Mouse (Mus musculus) gastrocnemius, postnatal 25 days (tissue): Measurements from ENCODE around the gene Sp6. TPM values are rescaled to one million over a fixed set of nuclear protein-coding genes. Genes with fewer than 3 reads are reported as not detected.

Experiments used
- DNase-seq: peaks from one replicate; pipeline ENCODE4 v3.0.0; 2022
- microRNA-seq, 2 experiments: library from miRNA; unstranded; fragments of <30 nt; microRNA quantifications; one replicate each; pipeline ENCODE4 v1.2.0; 2021; ENCODE audit warnings: borderline replicate concordance in 2 of 2
- total RNA-seq, 2 experiments: library from RNA; stranded (reverse); gene quantifications; 1 replicate in 1 of 2; 2 replicates in 1 of 2; pipeline ENCODE4 v1.2.3; 2021

Sp6 gene
- total RNA-seq, 2 experiments from 2014 or later: 0.10 TPM; not detected in 1

GRCm38 (mm10) chr11:97063274-97063920, 50.2 kb downstream of the Sp6 start:
- DNase-seq: no peak

- DNase-seq: no peak
These were observed 50.7 kb downstream of the Sp6 start for GRCm38 (mm10) chr11:97063921-97064295.

GRCm38 (mm10) chr11:97065538-97066295, 52.5 kb downstream of the Sp6 start:
- no peak for DNase-seq

- no peak for DNase-seq
These were observed 53.6 kb downstream of the Sp6 start for GRCm38 (mm10) chr11:97066656-97067360.

- DNase-seq: no peak
These were observed 56.1 kb downstream of the Sp6 start for GRCm38 (mm10) chr11:97069333-97069732.

- DNase-seq: no peak
These were observed 56.6 kb downstream of the Sp6 start for GRCm38 (mm10) chr11:97069770-97070169.

GRCm38 (mm10) chr11:97071129-97071528, 57.9 kb downstream of the Sp6 start:
- no peak for DNase-seq

- no peak for DNase-seq
These were observed 59.3 kb downstream of the Sp6 start for GRCm38 (mm10) chr11:97072533-97072932.

DNA sequence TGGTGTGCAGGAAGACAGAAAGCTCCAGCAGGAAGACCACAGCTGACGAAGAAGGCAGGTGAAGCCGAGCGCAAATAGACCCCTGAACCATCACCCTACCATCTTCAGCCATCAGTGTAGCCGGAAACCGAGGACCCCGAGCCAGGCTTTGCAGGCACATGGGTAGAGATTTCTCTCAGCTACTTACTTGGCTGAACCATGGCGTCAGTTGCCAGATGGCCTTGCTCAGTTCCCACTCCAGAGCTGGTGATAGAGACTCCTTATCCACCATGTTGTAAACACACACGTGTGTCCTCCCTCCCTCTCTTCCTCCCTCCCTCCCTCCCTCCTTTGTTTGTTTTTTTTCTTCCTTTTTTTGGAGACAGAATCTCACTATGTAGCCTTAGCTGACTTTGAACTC, 61.0 kb downstream of the Sp6 start:
- DNase-seq: no peak

Small RNA genes within 50 kb of the gene (microRNA-seq; reads per million reads assigned to microRNA genes)
- gene Mir8103: 0.74 to 0.79 reads per million in 2 experiments

Other genes starting within 250 kb of the Sp6 start
- gene Snx11, start 235.8 kb upstream of the Sp6 start, total RNA-seq: 10 to 100 TPM in 1 of 2 experiments, 1 to 10 TPM in 1; 8.1 to 11.3 TPM
- 10 to 100 TPM; 32.8 to 34.6 TPM for gene Cbx1, start 224.3 kb upstream of the Sp6 start, total RNA-seq
- 100 to 1,000 TPM; 348 to 389 TPM for gene Nfe2l1, start 183.4 kb upstream of the Sp6 start, total RNA-seq
- 10 to 100 TPM; 28.2 to 31.1 TPM for gene Copz2, start 163.5 kb upstream of the Sp6 start, total RNA-seq
- gene Cdk5rap3, start 96.9 kb upstream of the Sp6 start, total RNA-seq: 10 to 100 TPM; 22.3 to 23.0 TPM
- gene Prr15l, start 85.3 kb upstream of the Sp6 start, total RNA-seq: not detected
- 1 to 10 TPM; 7.0 to 8.3 TPM for gene Pnpo, start 69.4 kb upstream of the Sp6 start, total RNA-seq
- 1 to 10 TPM; 8.9 to 9.0 TPM for gene Sp2, start 30.4 kb upstream of the Sp6 start, total RNA-seq
- 1 to 10 TPM; 9.3 to 9.4 TPM for gene Scrn2, start 16.5 kb downstream of the Sp6 start, total RNA-seq
- gene Lrrc46, start 28.0 kb downstream of the Sp6 start, total RNA-seq: under 1 TPM in 1 of 2 experiments, not detected in 1; 0.27 TPM
- gene Mrpl10, start 28.2 kb downstream of the Sp6 start, total RNA-seq: 10 to 100 TPM; 37.6 to 43.0 TPM
- gene Osbpl7, start 37.2 kb downstream of the Sp6 start, total RNA-seq: 1 to 10 TPM; 2.5 to 3.2 TPM
- under 1 TPM; 0.41 to 0.86 TPM for gene Tbx21, start 101.9 kb downstream of the Sp6 start, total RNA-seq
- gene Tbkbp1, start 138.1 kb downstream of the Sp6 start, total RNA-seq: 1 to 10 TPM; 4.6 to 4.9 TPM
- 10 to 100 TPM; 48.9 to 53.5 TPM for gene Kpnb1, start 174.5 kb downstream of the Sp6 start, total RNA-seq